Mouse (Mus musculus) embryo, embryonic 11.5 days (tissue): ENCODE measurements around the gene Enthd1.
"Not testable (repeated sequence)": the region's sequence is repeated elsewhere in the genome, so short reads cannot be mapped to it uniquely, and the experiment has no call there.

Experiments used
- DNase-seq: peaks from one replicate; pipeline ENCODE4 v3.0.0-alpha.2; 2012; ENCODE audit warnings: low read depth, low spot score

Enthd1 gene

GRCm38 (mm10) chr15:80538075-80538474, 26.9 kb downstream of the Enthd1 start:
- DNase-seq, result no peak

GRCm38 (mm10) chr15:80536051-80536450, 28.9 kb downstream of the Enthd1 start:
- no peak for DNase-seq

GRCm38 (mm10) chr15:80533274-80533673, 31.7 kb downstream of the Enthd1 start:
- no peak for DNase-seq

- DNase-seq, result no peak
Measured at GRCm38 (mm10) chr15:80532281-80533072, 32.5 kb downstream of the Enthd1 start.

- DNase-seq, result no peak
Measured at GRCm38 (mm10) chr15:80531026-80531425, 33.9 kb downstream of the Enthd1 start.

- DNase-seq, result no peak
Measured at GRCm38 (mm10) chr15:80529955-80530869, 34.7 kb downstream of the Enthd1 start.

GRCm38 (mm10) chr15:80521661-80522388, 43.1 kb downstream of the Enthd1 start:
- no peak for DNase-seq

DNA sequence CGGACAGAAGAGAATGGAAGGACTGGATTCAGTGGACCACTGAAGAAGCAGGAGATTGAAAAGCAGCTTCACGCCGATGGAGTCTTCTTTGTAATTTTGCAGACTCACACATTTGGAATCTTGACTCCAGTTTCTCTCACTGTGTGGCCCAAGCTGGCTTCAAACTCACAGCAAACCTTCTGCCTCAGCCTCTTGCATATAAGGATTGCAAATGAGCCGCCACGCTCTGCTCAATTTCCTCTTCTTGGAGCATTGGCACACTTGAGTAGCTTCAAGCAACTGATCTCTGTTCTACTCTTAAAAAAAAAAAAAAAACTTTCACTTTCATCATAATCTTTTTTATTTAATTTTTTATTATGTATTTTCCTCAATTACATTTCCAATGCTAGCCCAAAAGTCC, 45.0 kb downstream of the Enthd1 start:
- DNase-seq, result no peak

DNA sequence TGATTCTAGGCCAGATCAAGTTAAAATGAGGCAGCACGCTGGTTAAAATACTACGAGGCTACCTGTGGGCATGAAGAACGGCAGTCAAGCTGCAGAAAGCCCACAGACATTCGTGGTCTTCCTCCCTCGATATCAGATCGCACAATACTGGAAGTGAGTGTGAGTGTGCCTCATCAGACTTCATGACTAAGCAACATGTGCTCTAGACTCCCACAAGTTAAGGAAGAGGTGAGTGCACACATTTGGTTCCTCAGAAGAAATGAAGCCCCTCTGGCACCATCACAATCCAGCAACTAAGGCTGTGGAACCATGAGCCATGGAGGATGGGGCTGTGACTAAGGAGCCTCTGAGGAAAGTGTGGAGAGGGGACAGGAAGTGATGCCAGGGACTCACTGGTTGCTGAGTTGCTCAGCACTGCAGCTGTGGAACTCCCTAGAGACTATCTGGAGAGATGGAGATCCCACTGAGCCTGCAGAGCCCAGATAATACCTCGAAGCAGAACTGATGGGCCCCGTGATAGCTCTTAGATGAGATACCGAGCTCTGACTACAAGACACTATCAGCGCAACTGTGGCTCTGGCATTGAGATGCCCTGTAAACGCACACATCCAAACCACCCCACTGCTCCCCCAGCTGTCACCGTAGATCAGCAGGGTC, 46.3 kb downstream of the Enthd1 start:
- no peak for DNase-seq

GRCm38 (mm10) chr15:80517996-80518395, 47.0 kb downstream of the Enthd1 start:
- DNase-seq, result no peak

- no peak for DNase-seq
Measured at GRCm38 (mm10) chr15:80516525-80516924, 48.4 kb downstream of the Enthd1 start.

DNA sequence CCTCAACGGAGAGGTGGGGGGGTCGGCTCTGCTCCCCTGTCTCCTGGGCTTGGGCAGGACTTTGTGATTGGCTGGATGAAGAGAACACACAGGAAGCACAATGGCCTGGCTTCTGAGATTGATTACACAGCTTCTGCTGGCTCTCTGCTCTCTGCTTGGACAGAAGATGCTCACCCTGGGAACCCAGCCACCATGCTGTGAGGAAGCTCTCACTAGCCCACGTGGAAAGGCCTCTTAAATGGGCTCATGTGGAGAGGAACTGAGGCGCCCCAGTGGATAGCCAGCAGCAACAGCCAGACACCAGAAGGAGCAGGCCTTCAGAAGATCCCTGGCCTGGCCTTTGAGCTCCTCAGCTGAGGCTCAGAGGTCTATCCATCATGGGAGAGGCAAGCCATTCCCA, 59.9 kb downstream of the Enthd1 start:
- no peak for DNase-seq

GRCm38 (mm10) chr15:80503155-80503554, 61.8 kb downstream of the Enthd1 start:
- DNase-seq, result not testable (repeated sequence)

- no peak for DNase-seq
Measured at GRCm38 (mm10) chr15:80502741-80503140, 62.2 kb downstream of the Enthd1 start.

- no peak for DNase-seq
Measured at GRCm38 (mm10) chr15:80501106-80502096, 63.6 kb downstream of the Enthd1 start.

DNA sequence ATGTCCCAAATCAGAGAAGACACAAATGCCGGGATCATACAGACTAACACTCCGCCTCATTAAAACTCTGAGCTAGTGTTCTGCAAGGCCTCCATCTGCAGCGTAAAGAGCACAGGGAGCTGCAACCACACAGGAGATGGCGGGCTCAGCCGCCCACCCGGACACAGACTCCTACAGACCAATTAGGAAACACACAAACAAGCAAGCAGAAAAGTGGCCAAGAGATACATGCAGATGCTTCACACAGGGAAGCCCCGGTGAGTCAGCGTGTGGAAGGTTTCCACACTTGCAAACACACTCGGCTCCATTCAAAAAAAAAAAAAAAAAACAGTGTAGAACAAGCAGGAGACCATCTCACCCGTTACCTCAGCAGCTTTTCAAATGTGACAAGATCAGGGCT, 64.5 kb downstream of the Enthd1 start:
- DNase-seq, result no peak

DNA sequence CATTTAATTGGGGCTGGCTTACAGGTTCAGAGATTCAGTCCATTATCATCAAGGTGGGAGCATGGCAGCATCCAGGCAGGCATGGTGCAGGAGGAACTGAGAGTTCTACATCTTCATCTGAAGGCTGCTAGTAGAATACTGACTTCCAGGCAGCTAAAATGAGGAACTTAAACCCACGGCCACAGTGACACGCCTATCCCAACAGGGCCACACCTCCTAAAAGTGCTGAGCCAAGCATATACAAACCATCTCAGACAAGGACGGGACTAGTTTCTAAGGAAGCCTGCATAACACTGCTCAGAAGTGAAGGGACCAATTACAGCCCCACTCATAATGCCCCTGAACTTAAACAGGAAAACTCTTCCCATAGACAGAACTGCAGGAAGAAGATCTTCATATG, 67.2 kb downstream of the Enthd1 start:
- DNase-seq, result not testable (repeated sequence)

DNA sequence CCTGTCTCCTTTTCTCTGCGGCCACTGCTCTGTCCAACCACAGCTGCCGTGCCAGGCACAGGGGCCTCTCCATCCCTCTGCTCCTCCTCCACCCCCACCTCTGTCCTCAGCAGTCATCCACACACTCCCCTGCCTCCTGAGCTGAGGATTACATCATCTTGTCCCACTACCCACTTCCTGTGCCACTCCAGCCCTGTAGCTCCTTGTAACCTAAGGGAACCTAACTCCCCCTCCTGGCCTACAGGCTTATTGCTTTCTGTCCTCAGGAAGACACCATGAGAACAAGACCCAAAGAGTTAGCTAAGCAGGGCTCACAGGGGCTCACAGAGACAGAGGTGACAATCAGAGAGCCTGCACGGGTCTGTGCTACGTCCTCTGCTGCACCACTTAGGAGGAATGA, 73.5 kb downstream of the Enthd1 start:
- no peak for DNase-seq

DNA sequence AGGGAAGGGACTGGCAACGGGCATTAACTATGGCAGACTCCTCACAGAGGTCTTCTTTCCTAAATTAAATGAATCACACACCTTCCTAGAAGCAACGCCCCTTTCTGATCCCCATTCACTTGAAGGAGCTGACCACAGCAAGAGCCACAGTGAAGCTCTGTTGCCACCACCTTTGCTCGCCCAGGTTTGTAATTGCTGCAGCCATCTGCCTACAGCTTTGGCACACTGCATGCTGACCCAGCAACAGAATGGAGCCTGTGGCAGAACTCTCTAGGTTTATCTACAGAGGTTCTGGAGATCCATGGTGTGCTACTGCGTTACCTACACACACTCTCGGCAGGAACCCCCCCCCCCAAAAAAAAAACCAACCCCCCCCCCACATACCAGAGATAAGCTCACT, 74.8 kb downstream of the Enthd1 start:
- DNase-seq, result no peak

- DNase-seq, result no peak
Measured at GRCm38 (mm10) chr15:80488658-80489057, 76.3 kb downstream of the Enthd1 start.
